Mouse (Mus musculus) neural tube, embryonic 13.5 days (tissue): ENCODE measurements at regions not wholly inside any gene's neighbourhood (a gene's known extent, or its start where the extent isn't known, plus 50 kb on each side); places are given as distances from the start of the nearest gene placed in this dataset.
A peak's percentile ranks its signal among the peaks of the same experiment; 100 is the strongest.

Source experiments
- ATAC-seq: fragments of 200-750 bp; cut with Nextera tagmentation; 2 replicates; pipeline ENCODE4 v1.8.0; 2017; ENCODE audit warnings: low read depth, mild to moderate bottlenecking, moderate TSS enrichment, moderate library complexity
- H3K27ac ChIP-seq: fragments of 300-500 bp; sonication (generic); replicated peaks from 2 replicates; pipeline ENCODE4 v1.5.1; 2015; ENCODE audit warnings: moderate library complexity, mild to moderate bottlenecking, inconsistent platforms
- H3K27me3 ChIP-seq: fragments of 300-500 bp; sonication (generic); 2 replicates; pipeline ENCODE4 v1.6.1; 2015; ENCODE audit warnings: mild to moderate bottlenecking, inconsistent platforms
- H3K36me3 ChIP-seq: fragments of 300-500 bp; sonication (generic); 2 replicates; pipeline ENCODE4 v1.6.1; 2015; ENCODE audit warnings: mild to moderate bottlenecking, inconsistent platforms
- H3K4me1 ChIP-seq: fragments of 300-500 bp; sonication (generic); replicated peaks from 2 replicates; pipeline ENCODE4 v1.6.1; 2015; ENCODE audit warnings: inconsistent platforms
- H3K4me2 ChIP-seq: fragments of 300-500 bp; sonication (generic); 2 replicates; pipeline ENCODE4 v1.6.1; 2015; ENCODE audit warnings: inconsistent platforms, mild to moderate bottlenecking, moderate library complexity
- H3K4me3 ChIP-seq: fragments of 300-500 bp; sonication (generic); 2 replicates; pipeline ENCODE4 v1.5.1; 2015; ENCODE audit warnings: mild to moderate bottlenecking, inconsistent platforms
- H3K9ac ChIP-seq: fragments of 300-500 bp; sonication (generic); 2 replicates; pipeline ENCODE4 v1.6.1; 2015; ENCODE audit warnings: moderate library complexity, mild to moderate bottlenecking, inconsistent platforms
- H3K9me3 ChIP-seq: fragments of 300-500 bp; sonication (generic); 2 replicates; pipeline ENCODE4 v1.6.1; 2016; ENCODE audit warnings: inconsistent platforms
- WGBS: fragments of 180-500 bp; shearing (Covaris S2); methylation state at CpG from one replicate; pipeline ENCODE4 v1.1.7; 2015; 5-methylcytosine and 5-hydroxymethylcytosine counted together
- microRNA counts: library from miRNA; unstranded; fragments of <30 nt; microRNA quantifications from one replicate; lab custom pipeline; 2016
- microRNA-seq: library from miRNA; unstranded; fragments of <30 nt; microRNA quantifications from one replicate; pipeline ENCODE4, GENCODE M21; 2016

DNA sequence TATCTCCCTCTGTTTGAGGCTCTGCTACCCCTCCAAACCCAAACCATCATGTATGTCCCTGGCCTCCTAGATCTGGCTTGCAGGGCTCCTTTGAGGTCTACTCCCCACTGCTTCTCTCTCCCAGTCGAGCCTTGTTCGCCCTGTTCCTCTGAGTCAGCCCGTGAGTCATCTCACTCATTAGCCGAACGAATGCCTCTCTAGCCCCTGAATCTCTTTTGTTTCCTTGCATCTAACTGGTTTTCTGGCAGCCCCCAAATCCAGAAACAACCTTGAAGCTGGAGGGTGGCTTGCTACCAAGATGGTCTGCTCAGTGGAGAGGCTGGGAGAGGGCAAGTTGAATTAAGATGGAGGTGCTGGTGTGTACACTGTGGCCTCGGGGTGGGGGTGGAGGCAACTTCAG is 66.3 kb upstream of the Mkln1 start:
- no peaks in the 10 kb centered on the region for H3K9me3 ChIP-seq
- no peaks in the 10 kb centered on the region for H3K36me3 ChIP-seq
- no peak overlapping the region for H3K27ac ChIP-seq
- no peak for ATAC-seq
- no peaks in the 10 kb centered on the region for H3K27me3 ChIP-seq
- H3K4me3 ChIP-seq = no peak overlapping the region
- peaks cover 7% of the 10 kb centered on the region for H3K4me1 ChIP-seq
- H3K4me2 ChIP-seq = no peak overlapping the region
- H3K9ac ChIP-seq = no peak overlapping the region
- WGBS = 83% methylated on average over 6 of the region's 6 CpGs

GRCm38 (mm10) chr6:31332714-31333113 is 65.8 kb upstream of the Mkln1 start:
- WGBS = 79% methylated on average over 4 of the region's 4 CpGs
- Histone ChIP-seq H3K4me3 (no peak overlapping the region), H3K4me1 (peaks cover 7% of the 10 kb centered on the region), H3K9ac (no peak overlapping the region), H3K4me2 (no peak overlapping the region), H3K36me3 (no peaks in the 10 kb centered on the region), H3K9me3 (no peaks in the 10 kb centered on the region), H3K27me3 (no peaks in the 10 kb centered on the region), H3K27ac (no peak overlapping the region)
- no peak for ATAC-seq

DNA sequence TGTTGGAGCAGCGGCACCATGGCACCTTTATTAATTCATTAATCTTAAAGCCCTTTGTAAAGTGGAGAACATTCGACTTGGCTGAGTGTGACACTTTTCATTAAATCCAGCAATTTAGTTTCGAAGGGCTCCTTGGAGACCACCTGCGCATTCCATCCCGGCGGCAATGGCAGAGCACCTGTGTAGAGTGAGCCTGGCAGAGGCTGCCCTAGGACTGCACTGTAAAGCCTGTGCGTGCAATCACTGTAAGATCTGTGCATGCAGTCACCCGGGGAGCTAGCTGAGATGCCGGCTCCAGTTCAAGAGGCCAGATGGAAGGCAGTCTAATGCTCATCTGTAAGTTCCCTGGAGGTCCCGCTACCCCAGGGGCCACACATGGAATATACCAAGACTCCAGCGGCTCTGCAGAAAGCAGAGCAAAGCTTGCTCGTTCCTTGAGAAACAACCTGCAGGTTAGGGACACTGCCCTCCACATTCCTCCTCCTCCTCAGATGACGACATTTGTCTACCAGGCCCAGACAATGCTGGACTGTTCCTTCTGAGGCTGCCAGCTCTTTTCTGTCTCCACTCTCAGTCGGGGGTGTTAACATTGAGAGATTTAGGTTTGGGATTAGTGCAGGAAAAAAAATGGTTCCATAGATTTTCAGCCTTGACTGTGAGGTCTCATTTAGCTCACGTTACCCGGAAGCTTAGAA is 65.2 kb upstream of the Mkln1 start:
- H3K27me3 ChIP-seq = no peaks in the 10 kb centered on the region
- no peaks in the 10 kb centered on the region for H3K9me3 ChIP-seq
- H3K9ac ChIP-seq = no peak overlapping the region
- no peak for ATAC-seq
- WGBS = 61% methylated on average over 16 of the region's 16 CpGs
- no peak overlapping the region for H3K4me3 ChIP-seq
- H3K4me2 ChIP-seq = no peak overlapping the region
- no peak overlapping the region for H3K27ac ChIP-seq
- no peaks in the 10 kb centered on the region for H3K36me3 ChIP-seq
- H3K4me1 ChIP-seq = peaks cover 7% of the 10 kb centered on the region

GRCm38 (mm10) chr6:31334086-31334485 is 64.4 kb upstream of the Mkln1 start:
- no peak for ATAC-seq
- 88% methylated on average over 4 of the region's 4 CpGs for WGBS

DNA sequence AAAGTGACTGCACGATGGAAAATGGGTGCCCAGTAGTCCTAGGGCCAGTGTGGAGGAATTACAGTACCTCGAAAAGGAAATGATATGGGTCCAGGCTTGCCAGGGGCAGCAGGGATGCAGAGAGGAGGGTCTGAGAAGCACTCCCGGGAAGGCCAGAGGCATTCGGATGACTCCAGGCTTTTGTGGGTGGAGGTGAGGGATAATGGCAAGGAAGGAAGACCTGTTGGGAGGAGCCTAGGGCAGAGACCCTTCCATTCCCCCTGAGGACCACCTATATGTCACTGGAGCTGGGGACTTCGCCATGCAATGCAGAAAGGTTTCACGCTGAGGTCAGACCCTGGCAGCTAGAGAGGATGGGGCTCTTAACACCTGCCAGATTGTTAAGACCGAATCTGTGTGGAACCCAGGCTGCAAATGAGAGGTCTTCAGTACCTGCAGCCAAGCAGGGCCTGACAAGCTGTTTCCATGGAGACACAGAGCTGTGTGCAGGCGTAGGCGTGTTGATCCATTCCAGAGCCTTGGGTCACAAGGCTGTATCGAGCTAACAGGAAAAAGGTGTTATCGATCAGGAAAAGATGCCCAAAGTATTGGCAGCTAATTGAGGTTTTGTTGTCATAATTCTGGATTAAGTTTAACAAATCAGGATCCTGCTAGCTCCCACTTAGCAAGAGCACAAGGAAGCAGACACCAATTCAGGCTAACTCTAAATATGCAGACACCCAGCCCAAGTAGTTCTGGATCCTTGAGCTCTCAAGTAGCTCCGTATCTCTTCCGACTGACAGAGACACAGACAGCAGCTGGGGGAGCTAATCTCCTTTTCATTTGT is 59.2 kb upstream of the Mkln1 start:
- Histone ChIP-seq H3K27me3 (no peaks in the 10 kb centered on the region), H3K4me3 (no peak overlapping the region), H3K9me3 (no peaks in the 10 kb centered on the region; the same call in 1 of the 2 replicates), H3K36me3 (no peaks in the 10 kb centered on the region), H3K4me2 (no peak overlapping the region), H3K4me1 (peaks cover 7% of the 10 kb centered on the region; the same call in 1 of the 2 replicates), H3K27ac (no peak overlapping the region), H3K9ac (no peak overlapping the region)
- no peak for ATAC-seq
- 66% methylated on average over 13 of the region's 13 CpGs for WGBS

More at GRCm38 (mm10) chr6:31334086-31334485, 64.4 kb upstream of the Mkln1 start:
- H3K4me1 ChIP-seq = peaks cover 7% of the 10 kb centered on the region
- no peak overlapping the region for H3K4me2 ChIP-seq
- H3K27me3 ChIP-seq = no peaks in the 10 kb centered on the region
- no peak overlapping the region for H3K4me3 ChIP-seq
- H3K27ac ChIP-seq = no peak overlapping the region
- H3K36me3 ChIP-seq = no peaks in the 10 kb centered on the region
- H3K9me3 ChIP-seq = no peaks in the 10 kb centered on the region
- H3K9ac ChIP-seq = no peak overlapping the region

DNA sequence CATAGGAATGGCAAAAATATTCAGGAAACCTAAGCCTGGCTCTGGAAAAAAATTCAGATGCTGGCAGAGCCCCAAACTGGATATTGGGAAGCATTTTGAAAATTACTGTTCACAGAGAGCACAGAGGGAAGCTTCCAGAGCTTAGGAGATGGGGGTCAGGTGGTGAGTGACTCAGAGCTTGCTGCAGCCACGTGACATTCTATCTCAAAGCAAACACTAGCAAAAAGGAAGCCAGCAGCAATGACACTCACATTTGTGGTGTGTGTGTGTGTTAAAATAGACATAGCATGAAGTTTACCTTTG is 58.6 kb upstream of the Mkln1 start:
- Histone ChIP-seq H3K27ac (no peak overlapping the region), H3K9ac (no peak overlapping the region), H3K4me1 (peaks cover 7% of the 10 kb centered on the region; the same call in 1 of the 2 replicates), H3K4me2 (no peak overlapping the region), H3K27me3 (no peaks in the 10 kb centered on the region), H3K4me3 (no peak overlapping the region), H3K36me3 (no peaks in the 10 kb centered on the region), H3K9me3 (no peaks in the 10 kb centered on the region; the same call in 1 of the 2 replicates)
- ATAC-seq = no peak
- WGBS = 69% methylated on average over 1 of the region's 1 CpGs

DNA sequence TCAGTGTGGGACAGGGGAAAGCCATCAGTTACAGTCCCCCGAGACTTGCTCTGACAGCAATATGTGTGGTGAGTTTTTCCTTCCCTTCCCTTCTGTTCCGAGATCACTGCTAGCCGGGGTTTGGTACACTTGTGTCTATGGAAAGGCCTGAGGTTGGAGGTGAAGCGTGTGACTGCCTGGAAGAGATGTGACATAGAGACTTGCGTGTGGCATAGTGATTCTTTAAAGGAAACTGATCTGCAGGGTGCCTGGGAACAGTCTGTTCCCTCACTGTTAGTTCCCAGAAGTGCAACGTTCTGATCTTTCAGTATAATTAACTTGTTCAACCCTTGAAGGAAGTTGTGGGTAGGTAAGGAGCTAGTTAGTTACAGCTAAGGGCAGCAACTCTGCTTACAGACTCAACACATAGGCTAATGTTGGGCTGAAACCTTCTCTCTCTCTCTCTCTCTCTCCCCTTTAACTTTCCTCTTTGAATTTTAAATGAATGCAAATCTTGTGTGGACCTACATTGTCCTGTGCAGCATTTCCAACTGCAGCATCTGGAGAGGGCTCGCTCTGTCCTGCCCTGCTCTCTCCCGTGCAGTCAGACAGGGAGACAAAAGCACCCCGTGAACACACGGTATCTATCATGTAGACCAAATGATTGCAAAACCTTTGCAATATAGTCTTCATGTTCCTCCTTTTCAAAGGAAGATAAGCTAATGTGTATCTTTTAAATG is 53.0 kb upstream of the Mkln1 start:
- Histone ChIP-seq H3K36me3 (no peaks in the 10 kb centered on the region), H3K9me3 (no peaks in the 10 kb centered on the region; the same call in 1 of the 2 replicates), H3K9ac (no peak overlapping the region), H3K4me2 (no peak overlapping the region), H3K27me3 (no peaks in the 10 kb centered on the region), H3K4me1 (peaks cover 9% of the 10 kb centered on the region; the same call in 1 of the 2 replicates), H3K27ac (no peak overlapping the region), H3K4me3 (no peak overlapping the region)
- 39% methylated on average over 10 of the region's 10 CpGs for WGBS
- ATAC-seq = no peak

DNA sequence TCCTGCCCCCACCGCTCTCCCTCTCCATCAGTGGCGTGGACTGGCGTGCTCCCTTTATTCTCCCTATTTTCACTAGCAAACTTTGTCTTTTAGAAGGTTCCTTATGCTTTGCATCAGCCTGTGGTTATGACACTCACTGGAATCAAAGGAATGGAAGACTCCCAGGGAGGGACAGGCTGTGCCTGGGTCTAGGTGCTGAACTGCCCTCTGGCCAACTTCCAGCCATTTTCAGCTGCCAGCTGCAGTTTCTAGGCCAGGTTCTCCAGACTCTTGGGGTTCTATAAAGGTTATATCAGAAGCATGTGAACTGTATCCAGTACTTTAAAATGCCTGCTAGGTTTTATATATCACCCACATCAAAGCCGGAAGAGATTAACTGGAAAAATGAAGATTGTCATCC is 50.2 kb upstream of the Mkln1 start:
- Histone ChIP-seq H3K9me3 (no peaks in the 10 kb centered on the region), H3K9ac (no peak overlapping the region), H3K36me3 (no peaks in the 10 kb centered on the region), H3K27me3 (no peaks in the 10 kb centered on the region), H3K27ac (no peak overlapping the region), H3K4me1 (peaks cover 9% of the 10 kb centered on the region; the same call in 1 of the 2 replicates), H3K4me2 (no peak overlapping the region), H3K4me3 (no peak overlapping the region)
- no peak for ATAC-seq
- 95% methylated on average over 4 of the region's 4 CpGs for WGBS

MicroRNAs encoded in the stretch of these regions (microRNA counts, 519-probe panel; counts per million panel counts)
- microRNA mmu-miR-29a (lab: Ali Mortazavi, UCI) = 3,598 counts per million, percentile 51 among the panel's probes with 10 or more counts

Small RNA genes in the stretch of these regions (microRNA-seq; reads per million reads assigned to microRNA genes)
- 57.2 reads per million, percentile 49 among the genes with 10 or more reads in this experiment for gene Mir29a
- gene Mir29b-1 = 1.3 reads per million
